In genomic region chr10:127058161-127058560, GRCm38 (mm10) we compare ENCODE assay signal across 8 mouse cellular contexts. TPM values are rescaled to one million over a fixed set of nuclear protein-coding genes. Genes with fewer than 3 reads are reported as not detected.
DNase-seq lines count a peak whose midpoint lies in the region; ATAC-seq and TF ChIP-seq lines count a peak whose summit lies in the region.

No protein-coding gene starts in this region.

- DNase-seq in cerebellum, adult 11 months, result peak; percentile 75
- peak; percentile 79 for DNase-seq in cerebellum, adult 8-10 months
- peak; percentile 80 for DNase-seq in forebrain, postnatal 0 days
- peak; percentile 86 for DNase-seq in limb, embryonic 10.5 days (ENCODE audit: low spot score)
- DNase-seq in midbrain, embryonic 11.5 days (ENCODE audit: low spot score, missing footprints), result peak; percentile 96
- peak; percentile 57 for DNase-seq in spleen, adult 12 weeks (ENCODE audit: low spot score)

- 3% methylated on average over 9 of the region's 9 CpGs for WGBS in forebrain, postnatal 0 days
- WGBS in hindbrain, embryonic 15.5 days, result under 1% methylated on average over 9 of the region's 9 CpGs
- WGBS in limb, embryonic 10.5 days, result under 1% methylated on average over 9 of the region's 9 CpGs
- WGBS in midbrain, embryonic 11.5 days, result under 1% methylated on average over 9 of the region's 9 CpGs

- TF ChIP-seq CTCF in forebrain, postnatal 0 days (IDR thresholded peaks at IDR 0.05; ENCODE audit: low read depth), result peak; percentile 92

- no peak overlapping the region for H3K27ac ChIP-seq in forebrain, postnatal 0 days (ENCODE audit: low read depth, low read length)
- 0 out of 2 replicates have a peak overlapping the region, but pooled peaks have one; percentile 94 for H3K27ac ChIP-seq in hindbrain, embryonic 15.5 days (replicated peaks)
- H3K27ac ChIP-seq in limb, embryonic 10.5 days, result no peak overlapping the region
- H3K27ac ChIP-seq in midbrain, embryonic 11.5 days (ENCODE audit: low read depth, low read length), result no peak overlapping the region

- peaks cover 14% of the 10 kb centered on the region for H3K4me1 ChIP-seq in forebrain, postnatal 0 days (ENCODE audit: insufficient read depth)
- peaks cover 50% of the 10 kb centered on the region for H3K4me1 ChIP-seq in hindbrain, embryonic 15.5 days (replicated peaks)
- H3K4me1 ChIP-seq in limb, embryonic 10.5 days, result peaks cover 35% of the 10 kb centered on the region
- H3K4me1 ChIP-seq in midbrain, embryonic 11.5 days (ENCODE audit: control insufficient read depth, insufficient read depth, low read length), result peaks cover 25% of the 10 kb centered on the region

- H3K4me2 ChIP-seq in forebrain, postnatal 0 days (ENCODE audit: low read depth), result peak overlapping the region; percentile 88
- H3K4me2 ChIP-seq in hindbrain, embryonic 15.5 days, result peak overlapping the region; percentile 73
- peak overlapping the region; percentile 93 for H3K4me2 ChIP-seq in midbrain, embryonic 11.5 days

- H3K9ac ChIP-seq in forebrain, postnatal 0 days, result peak overlapping the region; percentile 96; the same call in 1 of the 2 replicates
- peak overlapping the region; percentile 93 for H3K9ac ChIP-seq in hindbrain, embryonic 15.5 days
- H3K9ac ChIP-seq in midbrain, embryonic 11.5 days (ENCODE audit: low read length), result peak overlapping the region; percentile 90

- H3K27me3 ChIP-seq in forebrain, postnatal 0 days (ENCODE audit: insufficient read depth, low read length), result no peaks in the 10 kb centered on the region
- no peaks in the 10 kb centered on the region for H3K27me3 ChIP-seq in hindbrain, embryonic 15.5 days
- peaks cover 72% of the 10 kb centered on the region for H3K27me3 ChIP-seq in limb, embryonic 10.5 days (ENCODE audit: low read depth, poor library complexity, severe bottlenecking)
- H3K27me3 ChIP-seq in midbrain, embryonic 11.5 days (ENCODE audit: control insufficient read depth, insufficient read depth, low read length), result no peaks in the 10 kb centered on the region; the same call in 1 of the 2 replicates

- peak overlapping the region; percentile 88 for H3K4me3 ChIP-seq in forebrain, postnatal 0 days (ENCODE audit: low read depth, low read length)
- H3K4me3 ChIP-seq in hindbrain, embryonic 15.5 days, result peak overlapping the region; percentile 90
- H3K4me3 ChIP-seq in limb, embryonic 10.5 days, result peak overlapping the region; percentile 80
- H3K4me3 ChIP-seq in midbrain, embryonic 11.5 days (ENCODE audit: low read depth, low read length), result peak overlapping the region; percentile 78

- peaks cover 43% of the 10 kb centered on the region for H3K36me3 ChIP-seq in forebrain, postnatal 0 days (ENCODE audit: insufficient read depth)
- H3K36me3 ChIP-seq in hindbrain, embryonic 15.5 days, result peaks cover 35% of the 10 kb centered on the region
- peaks cover 18% of the 10 kb centered on the region for H3K36me3 ChIP-seq in limb, embryonic 10.5 days
- H3K36me3 ChIP-seq in midbrain, embryonic 11.5 days (ENCODE audit: control insufficient read depth, insufficient read depth, low read length), result peaks cover 13% of the 10 kb centered on the region; the same call in 1 of the 2 replicates

- no peaks in the 10 kb centered on the region for H3K9me3 ChIP-seq in forebrain, postnatal 0 days (ENCODE audit: low read length)
- no peaks in the 10 kb centered on the region for H3K9me3 ChIP-seq in hindbrain, embryonic 15.5 days
- no peaks in the 10 kb centered on the region for H3K9me3 ChIP-seq in limb, embryonic 10.5 days (replicated peaks)
- no peaks in the 10 kb centered on the region for H3K9me3 ChIP-seq in midbrain, embryonic 11.5 days (ENCODE audit: control insufficient read depth, low read length)

- no peak; the same call in 1 of the 2 replicates for ATAC-seq in cerebellum, adult (ENCODE audit: insufficient number of reproducible peaks, low FRiP score, low TSS enrichment)
- ATAC-seq in forebrain, postnatal 0 days, result peak; percentile 26
- ATAC-seq in hindbrain, embryonic 15.5 days (ENCODE audit: low FRiP score, low read depth), result no peak
- peak; percentile 30 for ATAC-seq in midbrain, embryonic 11.5 days (ENCODE audit: low FRiP score)

RNA-seq across cellular contexts. Expression of gene March9, which starts 1.8 kb away (rescaled TPM):
- total RNA-seq in forebrain, postnatal 0 days (2014; rRNA removed), result 70.7 and 75.8 TPM in 2 replicates
- polyA plus RNA-seq in forebrain, postnatal 0 days (2015; fragmentation: Nextera tagmentation; extraction: Ambion mirVana), result 7.9 and 8.1 TPM in 2 replicates
- polyA plus RNA-seq in hindbrain, embryonic 15.5 days (2015; fragmentation: Nextera tagmentation; extraction: Ambion mirVana), result 7.3 and 8.4 TPM in 2 replicates
- 0.33 and 0.79 TPM in 2 replicates for polyA plus RNA-seq in limb, embryonic 10.5 days (2016; fragmentation: Nextera tagmentation; extraction: Ambion mirVana)
- 3.2 and 3.7 TPM in 2 replicates for polyA plus RNA-seq in midbrain, embryonic 11.5 days (2014; fragmentation: Nextera tagmentation; extraction: Ambion mirVana)

RNA-seq across cellular contexts. Expression of gene Cdk4, which starts 5.2 kb away (rescaled TPM):
- total RNA-seq in forebrain, postnatal 0 days (2014; rRNA removed), result 432 and 445 TPM in 2 replicates
- 656 and 790 TPM in 2 replicates for polyA plus RNA-seq in forebrain, postnatal 0 days (2015; fragmentation: Nextera tagmentation; extraction: Ambion mirVana)
- 743 and 831 TPM in 2 replicates for polyA plus RNA-seq in hindbrain, embryonic 15.5 days (2015; fragmentation: Nextera tagmentation; extraction: Ambion mirVana)
- 3,142 and 3,162 TPM in 2 replicates for polyA plus RNA-seq in limb, embryonic 10.5 days (2016; fragmentation: Nextera tagmentation; extraction: Ambion mirVana)
- polyA plus RNA-seq in midbrain, embryonic 11.5 days (2014; fragmentation: Nextera tagmentation; extraction: Ambion mirVana), result 2,818 and 2,848 TPM in 2 replicates

RNA-seq across cellular contexts. Expression of gene Cyp27b1, which starts 10.1 kb away (rescaled TPM):
- total RNA-seq in forebrain, postnatal 0 days (2014; rRNA removed), result 0.08 and 0.33 TPM in 2 replicates
- polyA plus RNA-seq in forebrain, postnatal 0 days (2015; fragmentation: Nextera tagmentation; extraction: Ambion mirVana), result 0.11 TPM in 2 replicates
- polyA plus RNA-seq in hindbrain, embryonic 15.5 days (2015; fragmentation: Nextera tagmentation; extraction: Ambion mirVana), result 0.21 and 0.26 TPM in 2 replicates
- polyA plus RNA-seq in limb, embryonic 10.5 days (2016; fragmentation: Nextera tagmentation; extraction: Ambion mirVana), result 0.11 and 0.24 TPM in 2 replicates
- not detected in 2 replicates for polyA plus RNA-seq in midbrain, embryonic 11.5 days (2014; fragmentation: Nextera tagmentation; extraction: Ambion mirVana)

RNA-seq across cellular contexts. Expression of gene Tspan31, which starts 11.9 kb away (rescaled TPM):
- 105 and 201 TPM in 2 replicates for total RNA-seq in forebrain, postnatal 0 days (2014; rRNA removed)
- 83.9 and 98.1 TPM in 2 replicates for polyA plus RNA-seq in forebrain, postnatal 0 days (2015; fragmentation: Nextera tagmentation; extraction: Ambion mirVana)
- polyA plus RNA-seq in hindbrain, embryonic 15.5 days (2015; fragmentation: Nextera tagmentation; extraction: Ambion mirVana), result 120 and 123 TPM in 2 replicates
- 169 and 181 TPM in 2 replicates for polyA plus RNA-seq in limb, embryonic 10.5 days (2016; fragmentation: Nextera tagmentation; extraction: Ambion mirVana)
- 98.6 and 117 TPM in 2 replicates for polyA plus RNA-seq in midbrain, embryonic 11.5 days (2014; fragmentation: Nextera tagmentation; extraction: Ambion mirVana)

RNA-seq across cellular contexts. Expression of gene Eef1akmt3, which starts 16.8 kb away (rescaled TPM):
- 0.14 TPM in 1 of 2 replicates, not detected in the other for total RNA-seq in forebrain, postnatal 0 days (2014; rRNA removed)
- 0.08 and 0.15 TPM in 2 replicates for polyA plus RNA-seq in forebrain, postnatal 0 days (2015; fragmentation: Nextera tagmentation; extraction: Ambion mirVana)
- polyA plus RNA-seq in hindbrain, embryonic 15.5 days (2015; fragmentation: Nextera tagmentation; extraction: Ambion mirVana), result 0.14 and 0.22 TPM in 2 replicates
- 0.33 and 0.34 TPM in 2 replicates for polyA plus RNA-seq in limb, embryonic 10.5 days (2016; fragmentation: Nextera tagmentation; extraction: Ambion mirVana)
- polyA plus RNA-seq in midbrain, embryonic 11.5 days (2014; fragmentation: Nextera tagmentation; extraction: Ambion mirVana), result 0.06 and 0.11 TPM in 2 replicates

Comparison
In these comparisons a context has a peak if more than half of its experiments do, and no peak if none do; other contexts are left out.
1. ATAC-seq: peak in forebrain, postnatal 0 days (single experiment) and midbrain, embryonic 11.5 days (single experiment); none in cerebellum, adult (single experiment) and hindbrain, embryonic 15.5 days (single experiment).
2. Peak in every context shown above with its lines, with median percentiles within 50 percentile points of each other: DNase-seq, H3K4me2 ChIP-seq, H3K4me3 ChIP-seq and H3K9ac ChIP-seq.